Mouse (Mus musculus): ENCODE data around the gene Wdr35.

DNA sequence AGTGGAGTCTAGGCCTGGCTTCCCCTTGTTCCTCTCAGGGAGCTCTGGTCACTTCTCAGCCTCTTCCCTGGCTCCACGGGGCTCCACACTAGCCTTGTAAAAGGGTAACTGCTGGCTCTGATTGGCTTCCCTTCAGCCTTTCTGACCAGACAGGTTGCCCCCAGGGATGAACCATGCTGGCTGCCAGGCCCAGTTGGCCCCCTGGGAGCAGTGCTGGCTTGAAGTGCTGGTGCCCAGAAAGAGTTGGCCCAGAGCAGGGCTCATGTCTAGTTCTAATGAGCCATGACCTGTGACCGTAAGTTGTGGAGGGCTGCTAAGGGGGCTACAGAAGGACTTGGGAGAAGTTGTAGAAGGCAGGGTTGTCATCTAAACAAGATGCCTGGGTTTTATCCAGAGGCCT lies 80.3 kb downstream of the Wdr35 start:
- TF ChIP-seq POLR2A (IDR thresholded peaks at IDR 0.05; ENCODE audit: low read depth, low read length): no peak
- TF ChIP-seq CTCF (IDR thresholded peaks at IDR 0.05; ENCODE audit: borderline replicate concordance, insufficient read depth, low read length): no peak
